Mouse (Mus musculus) ES-E14 (cell line): Measurements from ENCODE around the gene Ccdc97. TPM values are rescaled to one million over a fixed set of nuclear protein-coding genes. Genes with fewer than 3 reads are reported as not detected.

ENCODE experiments used
- DNase-seq: peaks from one replicate; pipeline ENCODE4 v3.0.0-alpha.2; 2013; ENCODE audit warnings: low read depth, low spot score
- H3K27ac ChIP-seq: 2 replicates; pipeline ENCODE4 v1.5.1; 2012; ENCODE audit warnings: low read depth, mild to moderate bottlenecking, low read length, moderate library complexity, mixed read lengths; ENCODE audit not compliant: poor library complexity, insufficient read depth, severe bottlenecking
- H3K36me3 ChIP-seq: 2 replicates; pipeline ENCODE4 v1.6.1; 2012; ENCODE audit warnings: mild to moderate bottlenecking, low read length, moderate library complexity, mixed read lengths; ENCODE audit not compliant: control insufficient read depth, poor library complexity, insufficient read depth, severe bottlenecking
- H3K4me1 ChIP-seq, 2 experiments: fragments of 150-350 bp in 1 of 2; sonication (generic) in 1 of 2; 2 replicates each; pipeline ENCODE4 v1.6.1; 2012; ENCODE audit warnings: low read length in 2 of 2, mild to moderate bottlenecking in 1 of 2, mixed read lengths in 1 of 2; ENCODE audit not compliant: control insufficient read depth in 2 of 2, insufficient read depth in 2 of 2, poor library complexity in 1 of 2
- H3K4me3 ChIP-seq, 2 experiments: fragments of 150-350 bp in 1 of 2; sonication (generic) in 1 of 2; 2 replicates each; pipeline ENCODE4 v1.5.1; 2012; ENCODE audit warnings: low read length in 2 of 2, low read depth in 1 of 2, mild to moderate bottlenecking in 1 of 2, mixed read lengths in 1 of 2; ENCODE audit not compliant: insufficient read depth in 1 of 2, poor library complexity in 1 of 2, severe bottlenecking in 1 of 2
- H3K9ac ChIP-seq: 2 replicates; pipeline ENCODE4 v1.6.1; 2012; ENCODE audit warnings: low read depth, mild to moderate bottlenecking, low read length, mixed read lengths; ENCODE audit not compliant: poor library complexity, insufficient read depth, severe bottlenecking
- H3K9me3 ChIP-seq: fragments of 150-350 bp; sonication (generic); 2 replicates; pipeline ENCODE4 v1.6.1; 2012; ENCODE audit warnings: low read depth, mild to moderate bottlenecking, low read length; ENCODE audit not compliant: control insufficient read depth, insufficient read depth
- CHD2 ChIP-seq: IDR thresholded peaks from 2 replicates; pipeline ENCODE4 v1.6.1; 2014; ENCODE audit warnings: mild to moderate bottlenecking, low read depth, low read length, inconsistent platforms
- HCFC1 ChIP-seq: IDR thresholded peaks from 2 replicates; pipeline ENCODE4 v1.6.1; 2012; ENCODE audit warnings: low read length, inconsistent platforms, borderline replicate concordance; ENCODE audit not compliant: insufficient read depth
- MAFK ChIP-seq: IDR thresholded peaks from 2 replicates; pipeline ENCODE4 v1.6.1; 2014; ENCODE audit warnings: mild to moderate bottlenecking, low read depth, low read length, inconsistent platforms; ENCODE audit not compliant: insufficient read depth
- ZC3H11A ChIP-seq: IDR thresholded peaks from 2 replicates; pipeline ENCODE4 v1.6.1; 2012; ENCODE audit warnings: low read depth, mild to moderate bottlenecking, inconsistent platforms, low read length, borderline replicate concordance
- ZNF384 ChIP-seq: IDR thresholded peaks from 2 replicates; pipeline ENCODE4 v1.6.1; 2012; ENCODE audit warnings: low read depth, low read length, inconsistent platforms
- in situ Hi-C, 2 experiments: fragments of 600-800 bp; cut with MboI; formaldehyde crosslinking; loops; one replicate each; pipeline ENCODE4 v1.15.1; 2025; ENCODE audit warnings: low sequenced_read_pairs in 2 of 2, inconsistent platforms in 1 of 2; ENCODE audit not compliant: unreplicated experiment in 2 of 2
- total RNA-seq: library from RNA; depleted of rRNA; stranded (reverse); fragments of 300-350 nt; gene quantifications from 2 replicates; pipeline ENCODE4 v1.2.3, GENCODE M21; 2012

The Ccdc97 gene
- total RNA-seq, 1 experiment = 21.7 TPM

GRCm38 (mm10) chr7:25700732-25701131 lies 18.2 kb downstream of the Ccdc97 start:
- DNase-seq = no peak
- TF ChIP-seq CHD2 (no peak), ZC3H11A (no peak), HCFC1 (no peak), MAFK (no peak), ZNF384 (no peak)
- Histone ChIP-seq H3K36me3 (no peaks in the 10 kb centered on the region), H3K9ac (no peak overlapping the region), H3K9me3 (no peaks in the 10 kb centered on the region), H3K27ac (no peak overlapping the region), H3K4me3 (no peak overlapping the region), H3K4me1 (peaks cover 0 to 5% of the 10 kb centered on the region in 2 experiments; a peak in 1 of 4 replicates)
- in situ Hi-C loops = no loop called here

- TF ChIP-seq ZNF384 (0 out of 2 replicates have a peak, but pooled peaks have one; percentile 29), HCFC1 (no peak), ZC3H11A (no peak), MAFK (no peak), CHD2 (no peak)
- in situ Hi-C loops = no loop called here
- no peaks in the 10 kb centered on the region for H3K9me3 ChIP-seq
- no peak overlapping the region for H3K4me3 ChIP-seq
- no peak for DNase-seq
- no peak overlapping the region for H3K9ac ChIP-seq
- H3K4me1 ChIP-seq = peaks cover 0 to 1% of the 10 kb centered on the region in 2 experiments; a peak in 1 of 4 replicates
- no peaks in the 10 kb centered on the region for H3K36me3 ChIP-seq
- H3K27ac ChIP-seq = no peak overlapping the region
These were observed 19.0 kb downstream of the Ccdc97 start for GRCm38 (mm10) chr7:25699851-25700250.

GRCm38 (mm10) chr7:25694104-25694503 lies 24.8 kb downstream of the Ccdc97 start:
- H3K9me3 ChIP-seq = no peaks in the 10 kb centered on the region
- no peak overlapping the region for H3K4me3 ChIP-seq
- peaks cover 0 to 3% of the 10 kb centered on the region in 2 experiments; a peak in 1 of 4 replicates for H3K4me1 ChIP-seq
- no peak overlapping the region for H3K9ac ChIP-seq
- DNase-seq = no peak
- H3K36me3 ChIP-seq = no peaks in the 10 kb centered on the region
- no peak for TF ChIP-seq CHD2
- TF ChIP-seq ZC3H11A = no peak
- TF ChIP-seq ZNF384 = no peak
- TF ChIP-seq MAFK = no peak
- no peak for TF ChIP-seq HCFC1
- no peak overlapping the region for H3K27ac ChIP-seq
- in situ Hi-C loops = no loop called here

- H3K9ac ChIP-seq = no peak overlapping the region
- in situ Hi-C loops = no loop called here
- peaks cover 0 to 5% of the 10 kb centered on the region in 2 experiments; a peak in 1 of 4 replicates for H3K4me1 ChIP-seq
- no peak for TF ChIP-seq ZC3H11A
- H3K27ac ChIP-seq = no peak overlapping the region
- no peak for DNase-seq
- no peaks in the 10 kb centered on the region for H3K9me3 ChIP-seq
- no peak overlapping the region for H3K4me3 ChIP-seq
- H3K36me3 ChIP-seq = no peaks in the 10 kb centered on the region
These were observed 28.8 kb downstream of the Ccdc97 start for GRCm38 (mm10) chr7:25690051-25690450.

GRCm38 (mm10) chr7:25689603-25690021 lies 29.3 kb downstream of the Ccdc97 start:
- no peak for DNase-seq
- H3K4me1 ChIP-seq = peaks cover 0 to 5% of the 10 kb centered on the region in 2 experiments; a peak in 1 of 4 replicates
- no peaks in the 10 kb centered on the region for H3K9me3 ChIP-seq
- peak overlapping the region; percentile 46 to 77; a peak in 3 of 4 replicates for H3K4me3 ChIP-seq
- in situ Hi-C loops = no loop called here
- no peaks in the 10 kb centered on the region for H3K36me3 ChIP-seq
- H3K27ac ChIP-seq = no peak overlapping the region
- no peak for TF ChIP-seq ZC3H11A
- no peak for TF ChIP-seq CHD2
- TF ChIP-seq HCFC1 = no peak
- TF ChIP-seq ZNF384 = no peak
- TF ChIP-seq MAFK = no peak
- H3K9ac ChIP-seq = no peak overlapping the region
